Mouse (Mus musculus) midbrain, embryonic 15.5 days (tissue): Measurements from ENCODE around the gene Irx4. TPM values are rescaled to one million over a fixed set of nuclear protein-coding genes. Genes with fewer than 3 reads are reported as not detected.

ENCODE experiments used
- ATAC-seq: fragments of 200-750 bp; cut with Nextera tagmentation; replicated peaks from 2 replicates; pipeline ENCODE4 v1.8.0; 2017; ENCODE audit warnings: moderate TSS enrichment
- H3K27ac ChIP-seq: fragments of 300-500 bp; sonication (generic); 2 replicates; pipeline ENCODE4 v1.5.1; 2015; ENCODE audit warnings: mild to moderate bottlenecking, inconsistent platforms
- H3K27me3 ChIP-seq: fragments of 300-500 bp; sonication (generic); replicated peaks from 2 replicates; pipeline ENCODE4 v1.6.1; 2015; ENCODE audit warnings: inconsistent platforms
- H3K36me3 ChIP-seq: fragments of 300-500 bp; sonication (generic); replicated peaks from 2 replicates; pipeline ENCODE4 v1.6.1; 2015; ENCODE audit warnings: inconsistent platforms
- H3K4me1 ChIP-seq: fragments of 300-500 bp; sonication (generic); 2 replicates; pipeline ENCODE4 v1.6.1; 2015; ENCODE audit warnings: inconsistent platforms
- H3K4me2 ChIP-seq: fragments of 300-500 bp; sonication (generic); 2 replicates; pipeline ENCODE4 v1.6.1; 2015; ENCODE audit warnings: inconsistent platforms, mild to moderate bottlenecking, moderate library complexity
- H3K4me3 ChIP-seq: fragments of 300-500 bp; sonication (generic); 2 replicates; pipeline ENCODE4 v1.5.1; 2015; ENCODE audit warnings: mild to moderate bottlenecking, inconsistent platforms
- H3K9ac ChIP-seq: fragments of 300-500 bp; sonication (generic); 2 replicates; pipeline ENCODE4 v1.6.1; 2015; ENCODE audit warnings: mild to moderate bottlenecking, inconsistent platforms
- H3K9me3 ChIP-seq: fragments of 300-500 bp; sonication (generic); 2 replicates; pipeline ENCODE4 v1.6.1; 2016; ENCODE audit warnings: inconsistent platforms
- WGBS: fragments of 180-500 bp; shearing (Covaris S2); methylation state at CpG from one replicate; pipeline ENCODE4 v1.1.7; 2015; ENCODE audit warnings: mixed read lengths; 5-methylcytosine and 5-hydroxymethylcytosine counted together
- polyA plus RNA-seq: library from polyadenylated mRNA; unstranded; fragments of >200 nt; fragmentation: Nextera tagmentation; extraction: Ambion mirVana; gene quantifications from 2 replicates; pipeline ENCODE4 v1.2.1, GENCODE M21; 2015

Irx4 gene
- polyA plus RNA-seq, 1 experiment from 2014 or later: 1.7 TPM

DNA sequence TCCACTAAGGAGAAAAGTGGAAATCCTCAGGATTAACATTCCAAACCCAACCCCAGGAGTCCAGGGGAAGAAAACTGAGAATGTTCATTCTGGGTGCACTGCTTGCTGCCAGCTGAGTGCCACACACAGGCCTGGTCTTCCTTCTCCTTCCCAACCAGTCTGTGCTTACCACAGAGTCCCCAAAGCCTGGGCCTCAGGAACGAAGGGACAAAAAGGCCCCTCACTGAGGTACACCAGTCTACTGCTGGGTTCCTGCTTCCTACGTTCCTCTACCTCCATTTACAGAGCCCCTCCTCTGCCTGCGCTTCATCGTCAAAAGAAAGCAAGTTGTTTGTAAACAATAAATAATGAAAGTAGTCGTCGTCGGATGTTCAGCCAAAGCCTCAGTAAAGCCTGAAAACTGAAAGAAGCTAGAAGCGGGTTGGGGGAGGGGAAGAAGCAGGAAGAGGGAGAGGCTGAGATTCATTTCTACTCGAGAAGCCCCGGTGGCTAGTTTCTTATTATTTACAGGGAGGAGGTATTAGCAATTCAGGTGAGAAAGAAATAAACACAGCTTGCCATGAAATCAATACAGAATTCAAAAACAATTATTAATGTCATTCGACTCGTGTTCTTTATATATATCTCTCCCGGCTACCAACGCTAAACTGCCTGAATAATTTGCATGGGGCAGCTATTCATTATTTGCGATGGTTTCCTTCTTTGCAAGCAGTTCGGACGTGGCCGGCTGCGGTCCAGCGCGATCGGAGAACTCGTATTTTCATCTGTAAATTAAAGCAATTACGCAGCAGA is 2.3 kb downstream of the Irx4 start:
- H3K4me3 ChIP-seq: no peak overlapping the region
- ATAC-seq: no peak
- H3K4me2 ChIP-seq: peak overlapping the region; percentile 22
- H3K4me1 ChIP-seq: peaks cover 40% of the 10 kb centered on the region
- peaks cover 96% of the 10 kb centered on the region for H3K27me3 ChIP-seq
- H3K9me3 ChIP-seq: no peaks in the 10 kb centered on the region
- H3K9ac ChIP-seq: no peak overlapping the region
- WGBS: 3% methylated on average over 24 of the region's 24 CpGs
- no peak overlapping the region for H3K27ac ChIP-seq
- no peaks in the 10 kb centered on the region for H3K36me3 ChIP-seq

DNA sequence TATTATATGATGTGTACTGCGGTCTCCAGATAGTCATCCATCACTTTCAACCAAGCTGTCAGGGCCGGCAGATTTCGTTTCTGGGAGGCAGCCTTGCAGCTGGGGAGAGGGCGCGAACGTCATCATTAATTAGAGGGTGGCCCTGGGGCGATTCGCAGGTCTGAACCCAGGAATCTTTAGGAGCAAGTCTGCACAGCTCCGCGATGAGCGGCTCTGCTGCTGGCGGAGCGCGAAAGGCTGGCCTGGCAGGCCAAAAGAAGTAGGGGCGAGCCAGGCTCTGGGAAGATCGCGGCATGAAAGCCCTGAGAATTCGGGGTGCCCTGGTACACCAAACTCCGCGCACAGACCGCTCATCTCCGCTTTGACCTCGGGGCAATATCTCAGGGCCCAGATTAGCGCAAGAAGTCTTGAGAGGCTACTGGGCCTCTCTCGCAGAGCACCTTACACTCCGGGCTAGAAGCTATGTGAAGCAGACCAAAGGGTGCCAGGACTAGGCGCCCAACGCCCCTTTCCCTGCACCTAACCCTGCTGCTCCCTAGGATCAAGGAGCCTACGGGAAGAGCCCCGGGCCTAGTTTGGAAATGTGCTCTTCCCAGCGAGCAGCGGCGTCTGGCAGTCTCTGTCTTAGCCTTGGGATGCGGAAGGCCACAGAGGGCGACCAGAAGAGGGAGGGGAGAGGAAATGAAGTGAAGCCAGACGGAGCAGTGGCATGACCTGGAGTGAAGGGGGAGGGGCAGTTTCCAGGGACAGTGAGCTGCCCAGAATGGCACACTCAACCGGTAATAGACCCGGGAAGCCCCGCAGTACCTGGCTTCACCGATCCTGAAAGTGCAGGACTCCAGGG is 3.1 kb downstream of the Irx4 start:
- ATAC-seq: no peak
- Histone ChIP-seq H3K9ac (no peak overlapping the region), H3K9me3 (no peaks in the 10 kb centered on the region), H3K4me3 (no peak overlapping the region), H3K4me1 (peaks cover 41% of the 10 kb centered on the region), H3K4me2 (peak overlapping the region; percentile 22), H3K27me3 (peaks cover 96% of the 10 kb centered on the region), H3K36me3 (no peaks in the 10 kb centered on the region), H3K27ac (no peak overlapping the region)
- WGBS: 1% methylated on average over 40 of the region's 40 CpGs

DNA sequence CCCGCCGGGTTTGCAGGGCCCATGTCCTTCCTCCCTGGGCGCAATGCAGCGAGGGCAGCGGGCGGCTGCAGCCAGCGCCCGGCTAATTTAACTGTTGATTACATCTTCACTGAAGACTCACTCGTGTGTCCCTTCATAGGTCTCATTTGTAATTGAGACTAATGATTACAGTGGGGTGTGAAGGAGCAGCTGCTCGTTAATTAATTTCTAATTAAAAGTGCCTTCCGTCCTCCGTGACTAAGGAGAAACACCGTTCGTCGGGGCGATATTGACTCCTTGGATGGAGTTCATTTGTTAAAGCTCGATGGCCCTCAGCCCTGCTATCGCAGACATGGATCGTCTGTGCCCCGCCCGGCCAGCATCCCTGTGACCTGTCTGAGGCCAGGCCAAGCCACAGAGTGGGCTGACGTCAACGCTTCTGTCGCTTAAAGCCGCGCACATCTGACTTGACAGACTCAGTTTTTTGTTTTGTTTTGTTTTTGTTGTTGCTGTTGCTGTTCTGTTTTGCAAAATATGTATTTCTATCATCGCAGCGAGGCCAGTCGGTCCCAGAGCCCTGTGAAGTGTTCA is 4.0 kb downstream of the Irx4 start:
- no peak overlapping the region for H3K9ac ChIP-seq
- H3K27me3 ChIP-seq: peaks cover 96% of the 10 kb centered on the region
- no peak for ATAC-seq
- no peaks in the 10 kb centered on the region for H3K36me3 ChIP-seq
- peaks cover 46% of the 10 kb centered on the region for H3K4me1 ChIP-seq
- no peak overlapping the region for H3K27ac ChIP-seq
- no peaks in the 10 kb centered on the region for H3K9me3 ChIP-seq
- peak overlapping the region; percentile 22; the same call in 1 of the 2 replicates for H3K4me2 ChIP-seq
- 4% methylated on average over 29 of the region's 29 CpGs for WGBS
- 0 out of 2 replicates have a peak overlapping the region, but pooled peaks have one; percentile 1 for H3K4me3 ChIP-seq

- Histone ChIP-seq H3K9ac (no peak overlapping the region), H3K36me3 (no peaks in the 10 kb centered on the region), H3K4me1 (peaks cover 46% of the 10 kb centered on the region), H3K27me3 (peaks cover 96% of the 10 kb centered on the region), H3K27ac (no peak overlapping the region), H3K4me3 (no peak overlapping the region), H3K9me3 (no peaks in the 10 kb centered on the region), H3K4me2 (0 out of 2 replicates have a peak overlapping the region, but pooled peaks have one; percentile 26)
- WGBS: 14% methylated on average over 8 of the region's 8 CpGs
- no peak for ATAC-seq
Observed at GRCm38 (mm10) chr13:73264831-73265230, 4.6 kb downstream of the Irx4 start.

GRCm38 (mm10) chr13:73265442-73265841 is 5.2 kb downstream of the Irx4 start:
- Histone ChIP-seq H3K4me3 (peak overlapping the region; percentile 7; the same call in 1 of the 2 replicates), H3K9me3 (no peaks in the 10 kb centered on the region), H3K27ac (no peak overlapping the region), H3K4me1 (peaks cover 42% of the 10 kb centered on the region), H3K9ac (no peak overlapping the region), H3K4me2 (peak overlapping the region; percentile 26), H3K36me3 (no peaks in the 10 kb centered on the region), H3K27me3 (peaks cover 96% of the 10 kb centered on the region)
- ATAC-seq: peak; percentile 44
- 1% methylated on average over 28 of the region's 28 CpGs for WGBS

- H3K4me1 ChIP-seq: peaks cover 54% of the 10 kb centered on the region
- ATAC-seq: no peak
- no peaks in the 10 kb centered on the region for H3K9me3 ChIP-seq
- no peaks in the 10 kb centered on the region for H3K36me3 ChIP-seq
- H3K27ac ChIP-seq: no peak overlapping the region
- H3K9ac ChIP-seq: no peak overlapping the region
- peaks cover 88% of the 10 kb centered on the region for H3K27me3 ChIP-seq
- WGBS: 7% methylated on average over 10 of the region's 10 CpGs
- no peak overlapping the region for H3K4me3 ChIP-seq
- H3K4me2 ChIP-seq: no peak overlapping the region
Observed at GRCm38 (mm10) chr13:73267551-73267950, 7.3 kb downstream of the Irx4 start.

GRCm38 (mm10) chr13:73268702-73269101 is 8.4 kb downstream of the Irx4 start:
- Histone ChIP-seq H3K9me3 (no peaks in the 10 kb centered on the region), H3K4me2 (0 out of 2 replicates have a peak overlapping the region, but pooled peaks have one; percentile 0), H3K36me3 (no peaks in the 10 kb centered on the region), H3K4me1 (peaks cover 42% of the 10 kb centered on the region), H3K27ac (no peak overlapping the region), H3K9ac (no peak overlapping the region), H3K4me3 (no peak overlapping the region), H3K27me3 (peaks cover 89% of the 10 kb centered on the region)
- ATAC-seq: no peak
- WGBS: under 1% methylated on average over 20 of the region's 20 CpGs

- no peak for ATAC-seq
- no peak overlapping the region for H3K9ac ChIP-seq
- no peak overlapping the region for H3K4me2 ChIP-seq
- WGBS: 8% methylated on average over 15 of the region's 15 CpGs
- H3K27ac ChIP-seq: no peak overlapping the region
- no peaks in the 10 kb centered on the region for H3K9me3 ChIP-seq
- peaks cover 89% of the 10 kb centered on the region for H3K27me3 ChIP-seq
- no peaks in the 10 kb centered on the region for H3K36me3 ChIP-seq
- H3K4me1 ChIP-seq: peaks cover 37% of the 10 kb centered on the region
- H3K4me3 ChIP-seq: no peak overlapping the region
Observed at GRCm38 (mm10) chr13:73269251-73269650, 9.0 kb downstream of the Irx4 start.

DNA sequence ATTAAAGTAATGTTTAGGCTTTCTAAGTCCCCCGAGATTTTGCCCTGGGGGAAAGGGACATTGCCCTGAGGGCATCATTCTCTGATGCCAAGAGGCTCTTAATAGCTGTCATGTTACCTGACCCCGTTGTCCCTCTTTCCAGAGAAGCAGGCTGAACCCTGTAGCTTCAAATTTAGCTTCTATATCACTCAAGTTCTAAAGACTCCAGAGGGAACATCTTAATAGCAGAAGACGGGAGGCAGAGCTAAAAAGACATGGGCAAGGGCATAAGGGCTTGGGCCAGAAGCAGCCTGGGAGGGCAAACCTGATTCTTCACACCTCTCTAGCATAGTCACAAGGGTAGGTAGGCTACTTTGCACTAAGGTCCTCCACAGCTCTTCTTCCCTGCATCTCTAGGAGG is 9.6 kb downstream of the Irx4 start:
- no peak overlapping the region for H3K4me2 ChIP-seq
- 10% methylated on average over 3 of the region's 3 CpGs for WGBS
- no peak overlapping the region for H3K4me3 ChIP-seq
- ATAC-seq: no peak
- peaks cover 35% of the 10 kb centered on the region for H3K4me1 ChIP-seq
- H3K27ac ChIP-seq: no peak overlapping the region
- H3K9ac ChIP-seq: no peak overlapping the region
- H3K9me3 ChIP-seq: no peaks in the 10 kb centered on the region
- H3K27me3 ChIP-seq: peaks cover 88% of the 10 kb centered on the region
- no peaks in the 10 kb centered on the region for H3K36me3 ChIP-seq

DNA sequence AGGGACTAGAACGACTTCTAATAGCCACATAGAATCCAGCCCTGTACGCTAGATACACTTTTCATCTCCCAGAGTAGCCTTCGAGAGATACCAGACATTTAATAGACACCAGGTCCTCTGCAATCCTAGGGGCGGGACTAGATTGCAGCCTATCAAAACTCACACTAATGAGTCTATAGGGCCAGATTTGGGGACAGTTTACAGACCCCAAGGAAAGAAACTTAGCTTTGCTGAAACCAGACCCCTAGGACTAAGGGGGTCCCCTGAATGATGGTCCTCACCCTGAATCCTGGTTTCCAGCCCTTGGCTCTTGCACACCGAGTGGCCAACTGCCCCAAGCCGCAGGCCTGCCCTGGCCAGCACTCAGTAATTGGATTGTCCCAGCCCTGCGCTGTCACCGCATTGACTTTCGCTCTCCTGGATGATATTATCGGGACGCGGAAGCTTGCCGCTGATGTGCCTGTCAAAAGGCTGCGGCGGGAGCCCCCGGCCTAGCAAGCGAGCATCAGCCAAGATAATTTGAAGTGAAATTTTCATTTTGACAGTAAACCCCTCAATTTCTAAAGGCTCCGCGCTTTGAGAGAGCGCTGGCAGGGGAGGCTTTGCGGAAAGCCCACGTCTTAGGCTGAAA is 10.3 kb downstream of the Irx4 start:
- H3K4me2 ChIP-seq: peak overlapping the region; percentile 48; the same call in 1 of the 2 replicates

GRCm38 (mm10) chr13:73271336-73272242 is 11.3 kb downstream of the Irx4 start:
- peak overlapping the region; percentile 3; the same call in 1 of the 2 replicates for H3K9ac ChIP-seq
- peaks cover 81% of the 10 kb centered on the region for H3K27me3 ChIP-seq
- H3K4me2 ChIP-seq: peak overlapping the region; percentile 48
- H3K9me3 ChIP-seq: no peaks in the 10 kb centered on the region
- ATAC-seq: 0 out of 2 replicates have a peak, but pooled peaks have one; percentile 28
- H3K4me1 ChIP-seq: peaks cover 27% of the 10 kb centered on the region
- peak overlapping the region; percentile 24 for H3K4me3 ChIP-seq
- no peak overlapping the region for H3K27ac ChIP-seq
- under 1% methylated on average over 53 of the region's 53 CpGs for WGBS
- no peaks in the 10 kb centered on the region for H3K36me3 ChIP-seq

More for the DNA sequence above, 10.3 kb downstream of the Irx4 start:
- Histone ChIP-seq H3K36me3 (no peaks in the 10 kb centered on the region), H3K9ac (no peak overlapping the region), H3K4me3 (0 out of 2 replicates have a peak overlapping the region, but pooled peaks have one; percentile 5), H3K4me1 (peaks cover 28% of the 10 kb centered on the region), H3K27me3 (peaks cover 84% of the 10 kb centered on the region), H3K9me3 (no peaks in the 10 kb centered on the region), H3K27ac (no peak overlapping the region)
- 3% methylated on average over 22 of the region's 22 CpGs for WGBS
- no peak for ATAC-seq
